Mouse (Mus musculus) midbrain, embryonic 11.5 days (tissue): ENCODE measurements around the gene Tsc22d3. TPM values are rescaled to one million over a fixed set of nuclear protein-coding genes. Genes with fewer than 3 reads are reported as not detected.

Experiments used
- ATAC-seq: fragments of 200-750 bp; cut with Nextera tagmentation; 2 replicates; pipeline ENCODE4 v1.8.0; 2017; ENCODE audit warnings: moderate TSS enrichment, moderate library complexity; ENCODE audit not compliant: low FRiP score
- DNase-seq: peaks from one replicate; pipeline ENCODE4 v3.0.0; 2015; ENCODE audit warnings: low spot score; ENCODE audit errors: missing footprints
- H3K27ac ChIP-seq: fragments of 300-500 bp; sonication (generic); 2 replicates; pipeline ENCODE4 v1.5.1; 2014; ENCODE audit warnings: low read depth, low read length
- H3K27me3 ChIP-seq: fragments of 300-500 bp; sonication (generic); 2 replicates; pipeline ENCODE4 v1.6.1; 2014; ENCODE audit warnings: mild to moderate bottlenecking, low read length, moderate library complexity, mixed read lengths; ENCODE audit not compliant: control insufficient read depth, insufficient read depth
- H3K36me3 ChIP-seq: fragments of 300-500 bp; sonication (generic); 2 replicates; pipeline ENCODE4 v1.6.1; 2014; ENCODE audit warnings: mild to moderate bottlenecking, low read length, moderate library complexity, mixed read lengths; ENCODE audit not compliant: control insufficient read depth, insufficient read depth
- H3K4me1 ChIP-seq: fragments of 300-500 bp; sonication (generic); 2 replicates; pipeline ENCODE4 v1.6.1; 2014; ENCODE audit warnings: low read length; ENCODE audit not compliant: control insufficient read depth, insufficient read depth
- H3K4me2 ChIP-seq: fragments of 300-500 bp; sonication (generic); 2 replicates; pipeline ENCODE4 v1.6.1; 2014; ENCODE audit warnings: mild to moderate bottlenecking, moderate library complexity
- H3K4me3 ChIP-seq: fragments of 300-500 bp; sonication (generic); 2 replicates; pipeline ENCODE4 v1.5.1; 2014; ENCODE audit warnings: low read depth, low read length
- H3K9ac ChIP-seq: fragments of 300-500 bp; sonication (generic); 2 replicates; pipeline ENCODE4 v1.6.1; 2014; ENCODE audit warnings: low read length
- H3K9me3 ChIP-seq: fragments of 300-500 bp; sonication (generic); 2 replicates; pipeline ENCODE4 v1.6.1; 2016; ENCODE audit warnings: low read length; ENCODE audit not compliant: control insufficient read depth
- WGBS: fragments of 180-500 bp; shearing (Covaris S2); extraction: QIAGEN DNeasy Blood & Tissue Kit; methylation state at CpG from one replicate; pipeline ENCODE4 v1.1.7; 2014; 5-methylcytosine and 5-hydroxymethylcytosine counted together
- polyA plus RNA-seq: library from polyadenylated mRNA; unstranded; fragments of >200 nt; fragmentation: Nextera tagmentation; extraction: Ambion mirVana; gene quantifications from 2 replicates; pipeline ENCODE4 v1.2.1, GENCODE M21; 2014

Gene Tsc22d3
- polyA plus RNA-seq, 1 experiment from 2014 or later, result 166 TPM

DNA sequence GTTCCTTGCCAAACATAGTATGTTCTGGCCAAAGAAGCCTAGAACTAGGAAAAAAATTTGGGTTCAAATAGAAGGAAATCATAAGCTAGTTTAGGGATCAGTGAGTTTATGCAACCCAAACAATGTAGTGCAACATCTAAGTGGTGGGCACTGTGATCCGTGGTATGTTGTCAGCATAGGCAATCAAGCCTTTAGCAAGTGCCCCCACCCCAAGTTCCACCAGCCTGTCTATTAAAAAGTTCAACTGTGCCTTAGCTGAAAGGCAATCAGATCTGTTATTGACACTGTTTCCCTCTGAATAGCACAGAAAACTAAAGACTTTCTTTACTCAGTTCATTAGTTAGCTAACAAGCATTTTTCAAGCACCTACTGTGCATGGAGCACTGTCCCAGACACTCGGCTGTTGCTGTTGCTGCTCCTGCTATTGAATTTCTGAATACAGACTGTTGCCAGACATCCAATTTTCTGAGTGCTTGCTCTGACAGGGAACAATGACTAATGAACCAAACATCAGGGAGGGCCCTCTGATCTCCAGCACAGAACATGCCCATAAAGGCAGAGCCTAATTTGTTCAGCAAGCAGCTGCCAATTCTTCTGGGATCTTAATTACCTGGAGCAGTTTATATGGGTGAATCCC is 27.6 kb downstream of the Tsc22d3 start:
- Histone ChIP-seq H3K4me1 (no peaks in the 10 kb centered on the region), H3K4me3 (no peak overlapping the region), H3K9me3 (no peaks in the 10 kb centered on the region), H3K9ac (no peak overlapping the region), H3K27me3 (peaks cover 35% of the 10 kb centered on the region), H3K27ac (no peak overlapping the region), H3K36me3 (no peaks in the 10 kb centered on the region), H3K4me2 (no peak overlapping the region)
- ATAC-seq (no peak), DNase-seq (no peak)
- WGBS, result 59% methylated on average over 2 of the region's 2 CpGs

DNA sequence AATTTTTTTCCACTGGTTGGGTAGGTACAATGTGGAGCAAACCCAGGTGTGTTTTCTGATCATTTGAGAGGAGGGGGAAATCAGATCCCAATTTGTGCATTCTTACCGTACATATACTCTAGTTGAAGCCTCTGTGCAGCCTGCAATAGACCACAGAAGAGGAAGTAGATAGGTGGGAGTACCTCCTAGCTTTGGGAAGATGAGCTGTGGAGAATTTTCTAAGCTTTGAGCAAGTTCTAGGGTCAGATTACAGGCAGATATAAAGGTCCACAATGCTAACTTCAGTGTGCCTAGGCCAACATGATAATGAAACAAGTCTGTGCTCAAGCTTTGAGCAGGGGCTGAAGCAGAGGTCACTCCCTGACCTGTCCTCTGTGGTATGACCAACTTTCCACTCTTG is 30.9 kb downstream of the Tsc22d3 start:
- Histone ChIP-seq H3K27ac (no peak overlapping the region), H3K9me3 (no peaks in the 10 kb centered on the region), H3K9ac (no peak overlapping the region), H3K4me2 (no peak overlapping the region), H3K36me3 (no peaks in the 10 kb centered on the region), H3K4me3 (no peak overlapping the region), H3K27me3 (peaks cover 29% of the 10 kb centered on the region), H3K4me1 (no peaks in the 10 kb centered on the region)
- ATAC-seq (no peak), DNase-seq (no peak)
- 80% methylated on average over 1 of the region's 1 CpGs for WGBS

DNA sequence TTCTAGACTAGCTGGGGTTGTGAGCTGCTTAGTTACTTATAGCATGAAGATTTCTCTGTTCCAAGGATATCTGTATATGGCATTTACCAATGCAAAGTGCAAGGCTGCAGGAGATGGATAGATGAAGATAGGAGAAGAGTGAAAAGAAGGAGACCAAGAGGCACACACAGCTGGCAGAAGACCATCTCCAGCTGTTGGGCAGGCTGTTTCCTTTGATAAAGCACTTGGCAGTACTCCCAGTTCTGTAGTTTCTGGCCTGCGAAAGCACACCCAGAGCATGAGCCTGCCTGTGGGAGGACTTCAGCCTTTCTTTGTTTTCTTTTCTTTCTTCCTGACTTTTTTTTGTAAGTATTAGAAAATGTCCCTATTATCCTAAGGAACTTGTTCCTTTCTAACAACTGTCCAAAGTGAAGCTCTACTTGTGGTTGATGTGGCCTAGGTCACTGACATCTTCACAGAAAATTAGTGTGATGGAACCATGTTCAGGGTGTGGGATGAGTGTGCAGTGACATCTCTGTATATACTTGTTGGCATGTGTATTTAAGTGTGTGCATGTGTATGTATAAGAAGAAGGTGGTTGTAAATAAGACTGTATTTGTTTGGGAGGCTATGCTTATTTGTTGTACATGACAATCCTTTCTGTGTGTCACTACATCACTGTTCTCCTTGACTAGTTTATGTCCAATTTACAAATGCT is 32.6 kb downstream of the Tsc22d3 start:
- DNase-seq, result no peak
- no peaks in the 10 kb centered on the region for H3K4me1 ChIP-seq
- peaks cover 30% of the 10 kb centered on the region for H3K27me3 ChIP-seq
- 88% methylated on average over 1 of the region's 1 CpGs for WGBS
- H3K36me3 ChIP-seq, result no peaks in the 10 kb centered on the region
- no peak overlapping the region for H3K27ac ChIP-seq
- no peak for ATAC-seq
- no peak overlapping the region for H3K4me2 ChIP-seq
- H3K4me3 ChIP-seq, result no peak overlapping the region
- no peak overlapping the region for H3K9ac ChIP-seq
- H3K9me3 ChIP-seq, result no peaks in the 10 kb centered on the region

DNA sequence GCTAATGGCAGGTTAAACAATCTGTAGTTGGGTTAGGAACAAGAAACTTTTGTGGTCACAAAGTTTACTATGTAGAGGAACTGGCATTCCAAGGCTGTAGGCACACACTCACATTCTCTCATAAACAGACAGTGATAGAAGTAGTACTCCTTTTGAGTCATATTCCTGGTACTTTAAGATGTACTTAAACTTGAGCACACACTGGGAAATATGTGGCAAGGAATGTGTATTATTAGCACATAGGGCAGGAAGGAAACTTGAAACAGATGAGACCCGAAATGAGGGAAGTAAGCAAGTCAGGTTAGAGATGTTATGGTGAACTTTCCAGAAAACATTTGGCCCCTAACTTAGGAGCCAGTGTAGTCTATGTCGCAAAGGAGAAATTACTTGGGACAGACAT is 34.7 kb downstream of the Tsc22d3 start:
- H3K4me3 ChIP-seq, result no peak overlapping the region
- DNase-seq (no peak), ATAC-seq (no peak)
- H3K9me3 ChIP-seq, result no peaks in the 10 kb centered on the region
- no peak overlapping the region for H3K27ac ChIP-seq
- H3K4me1 ChIP-seq, result no peaks in the 10 kb centered on the region
- H3K27me3 ChIP-seq, result peaks cover 21% of the 10 kb centered on the region
- H3K36me3 ChIP-seq, result no peaks in the 10 kb centered on the region
- H3K4me2 ChIP-seq, result no peak overlapping the region
- H3K9ac ChIP-seq, result no peak overlapping the region
- WGBS, result 84% methylated on average over 2 of the region's 2 CpGs

DNA sequence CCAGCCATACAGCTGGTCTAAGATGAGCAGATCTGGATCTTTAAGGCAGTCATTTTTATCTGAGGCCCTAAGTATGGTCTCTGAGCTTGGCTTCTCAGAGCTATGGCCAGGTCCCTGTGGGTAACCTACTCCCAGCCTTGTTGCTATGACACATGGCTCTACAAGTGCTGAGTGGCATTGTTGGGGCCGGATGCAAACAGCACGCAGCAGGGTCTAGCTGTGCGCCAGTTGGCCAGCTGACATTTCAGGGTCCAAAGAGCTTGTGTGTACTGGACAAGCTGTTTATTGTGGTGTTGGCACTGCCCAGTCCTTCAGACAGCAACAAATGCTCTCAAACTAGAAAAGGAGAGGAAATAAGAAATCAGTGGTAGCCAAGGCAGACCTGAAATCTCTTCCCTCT is 35.2 kb downstream of the Tsc22d3 start:
- ATAC-seq, result no peak
- 90% methylated on average over 3 of the region's 3 CpGs for WGBS
- H3K9me3 ChIP-seq, result no peaks in the 10 kb centered on the region
- H3K36me3 ChIP-seq, result no peaks in the 10 kb centered on the region
- no peak overlapping the region for H3K27ac ChIP-seq
- H3K4me3 ChIP-seq, result no peak overlapping the region
- H3K4me2 ChIP-seq, result no peak overlapping the region
- peaks cover 18% of the 10 kb centered on the region for H3K27me3 ChIP-seq
- no peaks in the 10 kb centered on the region for H3K4me1 ChIP-seq
- H3K9ac ChIP-seq, result no peak overlapping the region
- no peak for DNase-seq

DNA sequence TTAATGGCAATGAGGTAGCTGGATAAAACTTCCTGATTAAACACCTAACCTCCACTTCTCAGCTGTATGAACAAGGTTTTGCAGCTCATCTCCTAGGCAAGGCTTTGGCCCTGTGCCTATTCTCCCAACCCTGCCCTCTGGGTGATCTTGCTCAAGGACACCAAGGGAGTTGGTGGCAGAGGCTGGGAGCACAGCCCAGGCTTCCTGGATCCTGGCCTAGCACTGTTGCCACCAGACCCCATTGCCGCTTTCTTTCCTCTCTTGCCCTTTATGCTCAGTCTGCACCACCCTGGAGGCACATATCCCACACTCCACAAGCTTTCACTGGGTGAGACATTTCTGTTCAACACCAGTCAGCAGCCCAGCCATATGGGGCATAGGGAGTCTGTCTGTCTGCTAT is 35.7 kb downstream of the Tsc22d3 start:
- H3K4me2 ChIP-seq, result no peak overlapping the region
- H3K4me3 ChIP-seq, result no peak overlapping the region
- H3K27ac ChIP-seq, result no peak overlapping the region
- ATAC-seq (no peak), DNase-seq (no peak)
- H3K36me3 ChIP-seq, result no peaks in the 10 kb centered on the region
- H3K4me1 ChIP-seq, result no peaks in the 10 kb centered on the region
- no peaks in the 10 kb centered on the region for H3K9me3 ChIP-seq
- H3K27me3 ChIP-seq, result peaks cover 18% of the 10 kb centered on the region
- H3K9ac ChIP-seq, result no peak overlapping the region
- WGBS, result 94% methylated on average over 1 of the region's 1 CpGs

DNA sequence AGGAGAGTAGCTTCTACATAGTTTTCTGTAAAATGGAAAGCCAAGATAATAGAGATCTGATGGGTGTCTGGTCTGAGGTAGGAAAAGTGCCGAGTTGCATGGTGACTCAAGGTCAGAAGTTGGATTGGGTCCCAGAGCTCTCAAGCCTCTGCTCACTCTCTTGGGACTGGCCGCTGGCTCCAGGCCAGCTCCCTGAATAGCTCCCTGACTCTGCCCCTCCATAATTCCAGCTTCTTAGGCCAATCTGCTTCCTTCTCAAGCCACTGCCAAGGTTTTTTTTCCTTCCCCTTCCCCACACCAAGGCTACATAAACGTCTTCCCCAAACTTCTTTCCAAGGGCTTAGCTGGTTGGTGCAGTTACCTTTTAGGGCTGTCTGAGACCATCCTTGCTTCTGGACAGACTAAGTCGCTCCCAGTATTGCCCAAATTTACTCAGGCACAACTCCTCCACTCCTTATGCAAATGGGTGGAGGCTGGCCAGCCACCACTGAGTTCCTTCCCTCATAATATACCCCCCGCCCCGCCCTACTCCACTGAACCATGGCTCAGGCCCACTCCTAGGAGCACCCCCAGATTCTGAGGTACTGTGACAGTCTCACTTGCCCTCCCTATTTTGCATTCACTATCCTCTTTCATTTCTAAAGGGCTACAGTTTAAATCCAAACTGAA is 42.1 kb downstream of the Tsc22d3 start:
- no peak overlapping the region for H3K9ac ChIP-seq
- no peak for ATAC-seq
- no peaks in the 10 kb centered on the region for H3K4me1 ChIP-seq
- no peak for DNase-seq
- H3K4me3 ChIP-seq, result no peak overlapping the region
- H3K9me3 ChIP-seq, result no peaks in the 10 kb centered on the region
- peaks cover 19% of the 10 kb centered on the region for H3K27me3 ChIP-seq
- H3K36me3 ChIP-seq, result no peaks in the 10 kb centered on the region
- no peak overlapping the region for H3K4me2 ChIP-seq
- WGBS, result 73% methylated on average over 6 of the region's 6 CpGs
- no peak overlapping the region for H3K27ac ChIP-seq

DNA sequence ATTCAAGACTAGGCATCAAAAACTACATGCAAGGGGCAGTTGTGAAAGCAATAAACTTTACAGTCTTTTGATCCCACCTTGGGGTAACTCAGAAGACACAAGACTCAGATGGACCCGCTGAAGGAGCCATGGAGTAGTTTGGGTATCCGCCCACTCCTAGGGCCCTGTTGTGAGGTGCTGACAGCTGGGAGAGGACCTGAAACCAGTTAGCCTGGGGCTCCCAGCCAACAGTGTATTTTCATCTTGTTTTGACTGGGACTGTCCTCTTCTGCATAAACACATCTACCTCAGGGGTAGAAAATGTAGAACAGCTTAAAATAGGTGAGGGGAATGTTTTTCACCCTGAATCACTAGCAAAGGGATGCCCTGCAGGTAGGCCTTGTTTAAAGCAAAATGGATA is 44.5 kb downstream of the Tsc22d3 start:
- 75% methylated on average over 2 of the region's 2 CpGs for WGBS
- no peak for ATAC-seq
- Histone ChIP-seq H3K9me3 (no peaks in the 10 kb centered on the region), H3K4me2 (no peak overlapping the region), H3K27me3 (peaks cover 30% of the 10 kb centered on the region), H3K4me1 (no peaks in the 10 kb centered on the region), H3K27ac (no peak overlapping the region), H3K4me3 (no peak overlapping the region), H3K36me3 (no peaks in the 10 kb centered on the region), H3K9ac (no peak overlapping the region)
- DNase-seq, result no peak

DNA sequence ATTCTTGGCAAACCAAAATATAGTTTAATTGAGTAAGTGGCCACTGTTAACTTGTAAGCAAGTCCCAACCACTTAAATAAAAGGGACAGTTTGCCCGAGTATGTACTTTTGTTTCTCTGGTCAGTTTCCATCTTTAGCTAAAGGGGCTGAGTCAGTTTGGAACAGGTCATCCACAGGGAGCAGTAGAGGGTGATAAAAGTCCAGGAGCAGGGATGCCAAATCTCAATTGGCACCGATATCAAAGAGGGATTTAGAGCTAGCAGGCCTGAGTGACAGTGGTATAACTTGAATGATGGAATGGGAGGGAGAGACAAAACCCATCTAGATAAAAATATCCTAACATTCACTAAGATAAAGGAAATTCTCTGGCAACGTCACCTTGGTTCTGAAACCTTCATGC is 45.0 kb downstream of the Tsc22d3 start:
- WGBS, result 82% methylated on average over 3 of the region's 3 CpGs
- DNase-seq, result no peak
- H3K27me3 ChIP-seq, result peaks cover 30% of the 10 kb centered on the region

More for the DNA sequence above, 45.0 kb downstream of the Tsc22d3 start:
- no peak overlapping the region for H3K9ac ChIP-seq
- H3K4me2 ChIP-seq, result no peak overlapping the region
- H3K4me1 ChIP-seq, result no peaks in the 10 kb centered on the region
- H3K36me3 ChIP-seq, result no peaks in the 10 kb centered on the region
- no peak overlapping the region for H3K4me3 ChIP-seq
- no peak for ATAC-seq
- H3K9me3 ChIP-seq, result no peaks in the 10 kb centered on the region
- no peak overlapping the region for H3K27ac ChIP-seq
